11 mouse cellular contexts compared by ENCODE assay signal in the genomic region with DNA sequence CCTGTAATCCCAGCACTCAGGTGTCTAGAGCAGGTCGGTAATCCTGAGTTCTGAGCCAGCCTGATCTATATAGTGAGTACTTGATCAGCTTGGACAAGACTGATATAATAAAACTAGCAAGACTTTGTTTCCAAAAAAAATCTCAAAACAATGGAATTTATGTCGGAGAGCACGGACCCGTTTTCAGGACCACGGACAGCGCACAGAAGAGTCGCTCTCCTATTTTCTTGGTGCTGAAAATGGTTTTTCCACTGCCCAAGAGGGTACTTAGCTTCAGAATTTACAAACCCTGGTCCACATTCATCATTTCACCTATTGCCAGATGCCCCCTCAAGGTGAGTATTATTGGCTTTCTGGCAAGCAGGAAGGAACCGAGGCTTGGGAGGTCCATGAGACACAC. TPM values are rescaled to one million over a fixed set of nuclear protein-coding genes. Genes with fewer than 3 reads are reported as not detected.
A peak's percentile ranks its signal among the peaks of the same experiment; 100 is the strongest.
DNase-seq lines count a peak whose midpoint lies in the region; ATAC-seq lines count a peak whose summit lies in the region.
"Had no signal": no experiment of that assay in that cellular context is flagged by ENCODE, and none has a peak within 500 bp of the region (broad histone marks: within the 10 kb centered on the region; RNA-seq: fewer than 3 reads in every experiment).

No protein-coding gene starts in this region.

- WGBS in heart, embryonic 11.5 days (ENCODE audit: insufficient replicate concordance), result 2% methylated on average over 8 of the region's 8 CpGs
- WGBS in embryonic facial prominence, embryonic 10.5 days, result 2% methylated on average over 8 of the region's 8 CpGs

- ATAC-seq in heart, embryonic 11.5 days (replicated peaks; ENCODE audit: insufficient number of reproducible peaks, low FRiP score, low TSS enrichment), result no peak
- ATAC-seq: inflammation-experienced regulatory T-cells, adult 6 months had no signal

- intact Hi-C loops in heart, postnatal 36 days (cut with DNase I), result no loop called here

- peaks cover 48% of the 10 kb centered on the region for H3K27me3 ChIP-seq in heart, embryonic 11.5 days (ENCODE audit: control insufficient read depth, insufficient read depth, low read length)
- peaks cover 85% of the 10 kb centered on the region for H3K27me3 ChIP-seq in embryonic facial prominence, embryonic 10.5 days (replicated peaks; ENCODE audit: low read depth, poor library complexity, severe bottlenecking)

- no peak overlapping the region for H3K9ac ChIP-seq in heart, embryonic 11.5 days (ENCODE audit: low read depth, low read length)
- H3K9ac ChIP-seq: embryonic facial prominence, embryonic 15.5 days had no signal

- peaks cover 6% of the 10 kb centered on the region; the same call in 1 of the 2 replicates for H3K4me1 ChIP-seq in heart, embryonic 11.5 days (ENCODE audit: control insufficient read depth, insufficient read depth, low read length)
- H3K4me1 ChIP-seq in embryonic facial prominence, embryonic 10.5 days, result peaks cover 22% of the 10 kb centered on the region

- no peak overlapping the region for H3K4me3 ChIP-seq in heart, embryonic 11.5 days (ENCODE audit: low read depth, low read length)
- no peak overlapping the region for H3K4me3 ChIP-seq in embryonic facial prominence, embryonic 10.5 days

- H3K4me2 ChIP-seq in heart, embryonic 11.5 days, result no peak overlapping the region

- H3K36me3 ChIP-seq in heart, embryonic 11.5 days (ENCODE audit: control insufficient read depth, insufficient read depth, low read length), result no peaks in the 10 kb centered on the region
- H3K36me3 ChIP-seq in embryonic facial prominence, embryonic 10.5 days (replicated peaks), result no peaks in the 10 kb centered on the region
- H3K36me3 ChIP-seq: embryonic facial prominence, embryonic 15.5 days had no signal

- no peak overlapping the region for H3K27ac ChIP-seq in heart, embryonic 11.5 days (ENCODE audit: low read depth, low read length)
- no peak overlapping the region for H3K27ac ChIP-seq in embryonic facial prominence, embryonic 10.5 days (replicated peaks)
- H3K27ac ChIP-seq: embryonic facial prominence, embryonic 15.5 days had no signal

- peak; percentile 14 to 46 for DNase-seq in heart, postnatal 36 days
- DNase-seq in testis, postnatal 10 days (ENCODE audit: low spot score), result peak; percentile 78
- DNase-seq in testis, postnatal 14 days (ENCODE audit: low spot score), result no peak
- peak; percentile 60 for DNase-seq in embryonic facial prominence, embryonic 10.5 days (ENCODE audit: low spot score)
- peak; percentile 70 for DNase-seq in retina, embryonic 14.5 days (ENCODE audit: low spot score)
- no peak for DNase-seq in frontal cortex, postnatal 25 days (ENCODE audit: low spot score in 2 of 2)
- DNase-seq in thymus, postnatal 0 days (ENCODE audit: low spot score), result no peak

- no peaks in the 10 kb centered on the region for H3K9me3 ChIP-seq in heart, embryonic 11.5 days (replicated peaks; ENCODE audit: control insufficient read depth, low read length)
- H3K9me3 ChIP-seq in embryonic facial prominence, embryonic 10.5 days, result no peaks in the 10 kb centered on the region
- H3K9me3 ChIP-seq: embryonic facial prominence, embryonic 15.5 days had no signal

RNA-seq across cellular contexts. Expression of a gene that starts 1.0 kb away (rescaled TPM):
- not detected for total RNA-seq in heart, postnatal 36 days (2021)
- 0.13 TPM in 2 replicates for polyA plus RNA-seq in heart, embryonic 11.5 days (2014; fragmentation: Nextera tagmentation; extraction: Ambion mirVana)
- polyA plus RNA-seq in embryonic facial prominence, embryonic 10.5 days (2016; fragmentation: Nextera tagmentation; extraction: Ambion mirVana), result 0.66 and 0.94 TPM in 2 replicates
- 0.77 and 1.0 TPM in 2 replicates for polyA plus RNA-seq in thymus, postnatal 0 days (2015; fragmentation: Nextera tagmentation; extraction: Ambion mirVana)
- polyA plus RNA-seq: inflammation-experienced regulatory T-cells, adult 6 months; liver, embryonic 16.5 days had no signal

RNA-seq across cellular contexts. Expression of a gene that starts 15.7 kb away (rescaled TPM):
- total RNA-seq in heart, postnatal 36 days (2021), result not detected
- 0.27 and 0.59 TPM in 2 replicates for polyA plus RNA-seq in heart, embryonic 11.5 days (2014; fragmentation: Nextera tagmentation; extraction: Ambion mirVana)
- polyA plus RNA-seq in embryonic facial prominence, embryonic 10.5 days (2016; fragmentation: Nextera tagmentation; extraction: Ambion mirVana), result 0.79 and 1.3 TPM in 2 replicates
- polyA plus RNA-seq in thymus, postnatal 0 days (2015; fragmentation: Nextera tagmentation; extraction: Ambion mirVana), result 0.31 TPM in 1 of 2 replicates, not detected in the other
- polyA plus RNA-seq: liver, embryonic 16.5 days had no signal

RNA-seq across cellular contexts. Expression of a gene that starts 33.1 kb away (rescaled TPM):
- not detected for total RNA-seq in heart, postnatal 36 days (2021)
- not detected in 2 replicates for polyA plus RNA-seq in heart, embryonic 11.5 days (2014; fragmentation: Nextera tagmentation; extraction: Ambion mirVana)
- polyA plus RNA-seq in embryonic facial prominence, embryonic 10.5 days (2016; fragmentation: Nextera tagmentation; extraction: Ambion mirVana), result not detected in 2 replicates
- polyA plus RNA-seq in thymus, postnatal 0 days (2015; fragmentation: Nextera tagmentation; extraction: Ambion mirVana), result not detected in 2 replicates
- polyA plus RNA-seq: embryonic facial prominence, embryonic 15.5 days; inflammation-experienced regulatory T-cells, adult 6 months; liver, embryonic 16.5 days had no signal

RNA-seq across cellular contexts. Expression of a gene that starts 38.5 kb away (rescaled TPM):
- total RNA-seq in heart, postnatal 36 days (2021), result 10 to 100 TPM in 1 of 2 experiments, 1 to 10 TPM in 1; 7.6 to 13.0 TPM
- 2.4 and 3.9 TPM in 2 replicates for polyA plus RNA-seq in heart, embryonic 11.5 days (2014; fragmentation: Nextera tagmentation; extraction: Ambion mirVana)
- polyA plus RNA-seq in embryonic facial prominence, embryonic 10.5 days (2016; fragmentation: Nextera tagmentation; extraction: Ambion mirVana), result 9.7 and 10.9 TPM in 2 replicates
- polyA plus RNA-seq in thymus, postnatal 0 days (2015; fragmentation: Nextera tagmentation; extraction: Ambion mirVana), result 4.4 and 5.0 TPM in 2 replicates

RNA-seq across cellular contexts. Expression of a gene that starts 49.4 kb away (rescaled TPM):
- total RNA-seq in heart, postnatal 36 days (2021), result not detected
- polyA plus RNA-seq in heart, embryonic 11.5 days (2014; fragmentation: Nextera tagmentation; extraction: Ambion mirVana), result 0.04 and 0.24 TPM in 2 replicates
- 0.05 and 0.15 TPM in 2 replicates for polyA plus RNA-seq in embryonic facial prominence, embryonic 10.5 days (2016; fragmentation: Nextera tagmentation; extraction: Ambion mirVana)
- polyA plus RNA-seq in thymus, postnatal 0 days (2015; fragmentation: Nextera tagmentation; extraction: Ambion mirVana), result 0.14 and 0.22 TPM in 2 replicates
- polyA plus RNA-seq: embryonic facial prominence, embryonic 15.5 days; inflammation-experienced regulatory T-cells, adult 6 months had no signal

Comparison
In these comparisons a context has a peak if more than half of its experiments do, and no peak if none do; other contexts are left out.
1. DNase-seq: peak in heart, postnatal 36 days (2 of 2), testis, postnatal 10 days (single experiment), embryonic facial prominence, embryonic 10.5 days (single experiment) and retina, embryonic 14.5 days (single experiment); none in testis, postnatal 14 days (single experiment), frontal cortex, postnatal 25 days (0 of 2) and thymus, postnatal 0 days (single experiment).